Mouse (Mus musculus) embryonic facial prominence, embryonic 14.5 days (tissue): ENCODE results near the gene Rab8b. TPM values are rescaled to one million over a fixed set of nuclear protein-coding genes. Genes with fewer than 3 reads are reported as not detected.

Source experiments
- ATAC-seq: fragments of 200-750 bp; cut with Nextera tagmentation; 2 replicates; pipeline ENCODE4 v1.8.0; 2017; ENCODE audit warnings: low read depth, moderate number of reproducible peaks, moderate TSS enrichment
- DNase-seq: peaks from one replicate; pipeline ENCODE4 v3.0.0-alpha.2; 2015; ENCODE audit warnings: low spot score
- H3K27ac ChIP-seq: fragments of 300-500 bp; sonication (generic); replicated peaks from 2 replicates; pipeline ENCODE4 v1.5.1; 2014; ENCODE audit warnings: low read depth, mild to moderate bottlenecking, low read length, moderate library complexity
- H3K27me3 ChIP-seq: fragments of 300-500 bp; sonication (generic); replicated peaks from 2 replicates; pipeline ENCODE4 v1.6.1; 2014; ENCODE audit warnings: low read length; ENCODE audit not compliant: control insufficient read depth, insufficient read depth
- H3K36me3 ChIP-seq: fragments of 300-500 bp; sonication (generic); 2 replicates; pipeline ENCODE4 v1.6.1; 2014; ENCODE audit warnings: low read length, mixed read lengths; ENCODE audit not compliant: control insufficient read depth, insufficient read depth
- H3K4me1 ChIP-seq: fragments of 300-500 bp; sonication (generic); 2 replicates; pipeline ENCODE4 v1.6.1; 2014; ENCODE audit warnings: antibody characterized with exemption, low read length; ENCODE audit not compliant: control insufficient read depth, insufficient read depth
- H3K4me2 ChIP-seq: fragments of 300-500 bp; sonication (generic); 2 replicates; pipeline ENCODE4 v1.6.1; 2014; ENCODE audit warnings: low read depth, mild to moderate bottlenecking, low read length, moderate library complexity, mixed read lengths
- H3K4me3 ChIP-seq: fragments of 300-500 bp; sonication (generic); 2 replicates; pipeline ENCODE4 v1.5.1; 2014; ENCODE audit warnings: low read depth, mild to moderate bottlenecking, low read length
- H3K9ac ChIP-seq: fragments of 300-500 bp; sonication (generic); 2 replicates; pipeline ENCODE4 v1.6.1; 2014; ENCODE audit warnings: low read depth, mild to moderate bottlenecking, low read length, moderate library complexity, mixed read lengths
- H3K9me3 ChIP-seq: fragments of 300-500 bp; sonication (generic); 2 replicates; pipeline ENCODE4 v1.6.1; 2016; ENCODE audit warnings: low read length; ENCODE audit not compliant: control insufficient read depth
- WGBS: fragments of 180-500 bp; shearing (Covaris S2); extraction: QIAGEN DNeasy Blood & Tissue Kit; methylation state at CpG from one replicate; pipeline ENCODE4 v1.1.7; 2014; 5-methylcytosine and 5-hydroxymethylcytosine counted together
- polyA plus RNA-seq: library from polyadenylated mRNA; unstranded; fragments of >200 nt; fragmentation: Nextera tagmentation; extraction: Ambion mirVana; gene quantifications from 2 replicates; pipeline ENCODE4 v1.2.1, GENCODE M21; 2014

The Rab8b gene
- polyA plus RNA-seq, 1 experiment from 2014 or later = 15.9 TPM

GRCm38 (mm10) chr9:66945161-66945560 lies 25.7 kb upstream of the Rab8b start:
- Histone ChIP-seq H3K4me1 (peaks cover 9% of the 10 kb centered on the region; the same call in 1 of the 2 replicates), H3K4me3 (peak overlapping the region; percentile 98), H3K9ac (peak overlapping the region; percentile 93), H3K27me3 (no peaks in the 10 kb centered on the region), H3K27ac (peak overlapping the region; percentile 97), H3K4me2 (peak overlapping the region; percentile 55), H3K9me3 (no peaks in the 10 kb centered on the region), H3K36me3 (peaks cover 14% of the 10 kb centered on the region)
- 12% methylated on average over 4 of the region's 4 CpGs for WGBS
- DNase-seq = no peak
- no peak for ATAC-seq

DNA sequence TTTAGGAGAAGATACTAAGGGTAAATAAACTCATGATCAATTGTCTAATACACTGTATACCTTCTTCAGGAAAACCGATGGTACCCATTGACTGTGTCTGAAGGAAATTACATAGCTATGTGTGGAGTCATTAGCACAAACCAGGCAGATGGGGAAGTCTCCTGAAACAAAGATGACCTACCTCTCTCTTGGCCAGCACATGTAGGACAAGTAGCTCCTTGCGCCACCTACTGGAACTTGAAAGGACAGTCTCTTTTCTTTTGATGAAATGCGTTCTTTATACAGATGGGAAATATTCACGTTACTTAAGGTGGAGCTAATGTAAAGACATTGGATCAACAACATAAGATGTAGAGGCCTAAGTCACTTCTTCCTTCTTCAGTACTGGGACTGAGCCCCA lies 19.3 kb upstream of the Rab8b start:
- Histone ChIP-seq H3K4me3 (no peak overlapping the region), H3K27ac (no peak overlapping the region), H3K4me1 (peaks cover 4% of the 10 kb centered on the region; the same call in 1 of the 2 replicates), H3K9me3 (no peaks in the 10 kb centered on the region), H3K9ac (no peak overlapping the region), H3K36me3 (no peaks in the 10 kb centered on the region), H3K4me2 (no peak overlapping the region), H3K27me3 (no peaks in the 10 kb centered on the region)
- peak; percentile 65 for ATAC-seq
- peak; percentile 87 for DNase-seq
- WGBS = 5% methylated on average over 4 of the region's 4 CpGs

- ATAC-seq = peak; percentile 74
- WGBS = 56% methylated on average over 8 of the region's 8 CpGs
- Histone ChIP-seq H3K36me3 (no peaks in the 10 kb centered on the region), H3K4me2 (no peak overlapping the region), H3K27ac (no peak overlapping the region), H3K4me3 (no peak overlapping the region), H3K4me1 (peaks cover 4% of the 10 kb centered on the region; the same call in 1 of the 2 replicates), H3K9me3 (no peaks in the 10 kb centered on the region), H3K27me3 (no peaks in the 10 kb centered on the region), H3K9ac (no peak overlapping the region)
- DNase-seq = peak; percentile 72
Observed at GRCm38 (mm10) chr9:66937507-66937906, 18.0 kb upstream of the Rab8b start.

- Histone ChIP-seq H3K27ac (no peak overlapping the region), H3K4me3 (no peak overlapping the region), H3K27me3 (no peaks in the 10 kb centered on the region), H3K4me1 (no peaks in the 10 kb centered on the region), H3K9ac (no peak overlapping the region), H3K4me2 (no peak overlapping the region), H3K9me3 (no peaks in the 10 kb centered on the region), H3K36me3 (no peaks in the 10 kb centered on the region)
- ATAC-seq (no peak; the same call in 1 of the 2 replicates), DNase-seq (peak; percentile 33)
- 65% methylated on average over 19 of the region's 19 CpGs for WGBS
Observed at GRCm38 (mm10) chr9:66933869-66934808, 14.7 kb upstream of the Rab8b start.

- Histone ChIP-seq H3K9ac (no peak overlapping the region), H3K4me2 (no peak overlapping the region), H3K36me3 (no peaks in the 10 kb centered on the region), H3K4me3 (no peak overlapping the region), H3K4me1 (no peaks in the 10 kb centered on the region), H3K27me3 (no peaks in the 10 kb centered on the region), H3K27ac (no peak overlapping the region), H3K9me3 (no peaks in the 10 kb centered on the region)
- ATAC-seq (no peak), DNase-seq (no peak)
- WGBS = 60% methylated on average over 7 of the region's 7 CpGs
Observed at GRCm38 (mm10) chr9:66930351-66930750, 10.9 kb upstream of the Rab8b start.

GRCm38 (mm10) chr9:66927696-66928402 lies 8.4 kb upstream of the Rab8b start:
- WGBS = 81% methylated on average over 8 of the region's 8 CpGs
- Histone ChIP-seq H3K9ac (no peak overlapping the region), H3K4me1 (no peaks in the 10 kb centered on the region), H3K4me3 (no peak overlapping the region), H3K27me3 (no peaks in the 10 kb centered on the region), H3K36me3 (no peaks in the 10 kb centered on the region), H3K9me3 (no peaks in the 10 kb centered on the region), H3K27ac (no peak overlapping the region), H3K4me2 (no peak overlapping the region)
- ATAC-seq (no peak), DNase-seq (peak; percentile 19)

DNA sequence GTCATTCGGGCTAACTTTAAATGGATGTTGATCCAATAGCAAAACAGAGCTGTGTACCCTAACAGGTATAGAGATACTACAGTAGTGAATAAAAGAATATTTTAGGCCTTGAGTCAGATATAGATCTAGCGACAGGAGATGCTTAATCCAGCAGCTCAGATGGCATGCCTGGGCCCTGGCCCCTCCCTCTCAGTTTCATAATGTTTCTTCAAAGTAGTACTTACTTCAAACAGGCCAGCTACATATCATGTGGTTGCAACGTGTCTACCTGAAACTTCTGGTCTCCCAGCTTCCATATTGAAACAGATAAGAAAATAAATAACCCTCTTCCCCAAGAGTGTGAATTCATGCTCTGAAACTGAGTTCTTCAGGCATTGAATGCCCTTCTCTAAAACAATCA lies 6.4 kb upstream of the Rab8b start:
- H3K36me3 ChIP-seq = no peaks in the 10 kb centered on the region
- no peak overlapping the region for H3K4me3 ChIP-seq
- H3K9me3 ChIP-seq = no peaks in the 10 kb centered on the region
- no peak overlapping the region for H3K27ac ChIP-seq
- ATAC-seq (no peak), DNase-seq (no peak)
- no peaks in the 10 kb centered on the region for H3K27me3 ChIP-seq
- no peak overlapping the region for H3K4me2 ChIP-seq
- WGBS = 66% methylated on average over 3 of the region's 3 CpGs
- H3K9ac ChIP-seq = no peak overlapping the region
- no peaks in the 10 kb centered on the region for H3K4me1 ChIP-seq

GRCm38 (mm10) chr9:66922076-66922475 lies 2.6 kb upstream of the Rab8b start:
- H3K9me3 ChIP-seq = no peaks in the 10 kb centered on the region
- H3K4me3 ChIP-seq = no peak overlapping the region
- peaks cover 15% of the 10 kb centered on the region for H3K4me1 ChIP-seq
- 95% methylated on average over 1 of the region's 1 CpGs for WGBS
- H3K9ac ChIP-seq = no peak overlapping the region
- no peak overlapping the region for H3K4me2 ChIP-seq
- H3K27me3 ChIP-seq = no peaks in the 10 kb centered on the region
- ATAC-seq (no peak), DNase-seq (no peak)
- no peak overlapping the region for H3K27ac ChIP-seq
- no peaks in the 10 kb centered on the region for H3K36me3 ChIP-seq
